ENCODE assay signal across 15 mouse cellular contexts in genomic region chr3:133972774-133973173, GRCm38 (mm10).
"Had no signal": no experiment of that assay in that cellular context is flagged by ENCODE, and none has a peak within 500 bp of the region (broad histone marks: within the 10 kb centered on the region; RNA-seq: fewer than 3 reads in every experiment).

No protein-coding gene starts in this region.

- H3K9me3 ChIP-seq: limb, embryonic 15.5 days; liver, embryonic 12.5 days; lung, embryonic 15.5 days; midbrain, embryonic 13.5 days; neural tube, embryonic 15.5 days had no signal

- H3K27me3 ChIP-seq: limb, embryonic 15.5 days; liver, embryonic 12.5 days; lung, embryonic 15.5 days; megakaryocyte, embryonic 14.5 days; midbrain, embryonic 13.5 days; neural tube, embryonic 15.5 days had no signal

- ATAC-seq: liver, embryonic 12.5 days; midbrain, embryonic 13.5 days had no signal

- H3K27ac ChIP-seq: limb, embryonic 15.5 days; liver, embryonic 12.5 days; lung, embryonic 15.5 days; macrophage; midbrain, embryonic 13.5 days; neural tube, embryonic 15.5 days; stomach, postnatal 0 days had no signal

- H3K36me3 ChIP-seq: limb, embryonic 15.5 days; liver, embryonic 12.5 days; lung, embryonic 15.5 days; midbrain, embryonic 13.5 days; neural tube, embryonic 15.5 days had no signal

- H3K4me3 ChIP-seq: limb, embryonic 15.5 days; liver, embryonic 12.5 days; lung, embryonic 15.5 days; megakaryocyte, embryonic 14.5 days; midbrain, embryonic 13.5 days; myocyte; neural tube, embryonic 15.5 days had no signal

- H3K4me1 ChIP-seq: limb, embryonic 15.5 days; liver, embryonic 12.5 days; lung, embryonic 15.5 days; megakaryocyte, embryonic 14.5 days; midbrain, embryonic 13.5 days; neural tube, embryonic 15.5 days had no signal

- H3K9ac ChIP-seq: limb, embryonic 15.5 days; liver, embryonic 12.5 days; lung, embryonic 15.5 days; midbrain, embryonic 13.5 days; neural tube, embryonic 15.5 days had no signal

- DNase-seq: kidney, adult 18-20 months; kidney, postnatal 10 days; lung, postnatal 14 days; right cerebral cortex, adult 18-20 months; right cerebral cortex, postnatal 25 days; thymus, postnatal 4 days had no signal

- H3K4me2 ChIP-seq: limb, embryonic 15.5 days; liver, embryonic 12.5 days; lung, embryonic 15.5 days; midbrain, embryonic 13.5 days; neural tube, embryonic 15.5 days had no signal
